Mouse (Mus musculus): ENCODE measurements around the gene Pbld1. TPM values are rescaled to one million over a fixed set of nuclear protein-coding genes. Genes with fewer than 3 reads are reported as not detected.

Gene Pbld1
- polyA plus RNA-seq, 1 experiment from 2014 or later, result 1.7 TPM

Other genes with a start within 250 kb of the Pbld1 start
- 29.2 and 32.1 TPM in 2 replicates for gene Tet1, start 151.2 kb upstream of the Pbld1 start, polyA plus RNA-seq (2015; fragmentation: Nextera tagmentation; extraction: Ambion mirVana)
- 14.0 and 15.0 TPM in 2 replicates for gene Slc25a16, start 139.5 kb upstream of the Pbld1 start, polyA plus RNA-seq (2015; fragmentation: Nextera tagmentation; extraction: Ambion mirVana)
- 16.4 and 18.6 TPM in 2 replicates for gene Dna2, start 113.1 kb upstream of the Pbld1 start, polyA plus RNA-seq (2015; fragmentation: Nextera tagmentation; extraction: Ambion mirVana)
- 45.2 and 47.3 TPM in 2 replicates for gene Rufy2, start 79.9 kb upstream of the Pbld1 start, polyA plus RNA-seq (2015; fragmentation: Nextera tagmentation; extraction: Ambion mirVana)
- 242 and 248 TPM in 2 replicates for gene Hnrnph3, start 35.9 kb upstream of the Pbld1 start, polyA plus RNA-seq (2015; fragmentation: Nextera tagmentation; extraction: Ambion mirVana)
- 0.83 and 1.2 TPM in 2 replicates for gene Pbld2, start 35.8 kb upstream of the Pbld1 start, polyA plus RNA-seq (2015; fragmentation: Nextera tagmentation; extraction: Ambion mirVana)
- 0.63 and 1.0 TPM in 2 replicates for gene Atoh7, start 39.5 kb downstream of the Pbld1 start, polyA plus RNA-seq (2015; fragmentation: Nextera tagmentation; extraction: Ambion mirVana)
- 0.16 TPM in 1 of 2 replicates, not detected in the other for gene Mypn, start 143.8 kb downstream of the Pbld1 start, polyA plus RNA-seq (2015; fragmentation: Nextera tagmentation; extraction: Ambion mirVana)
- gene Herc4, start 183.6 kb downstream of the Pbld1 start, polyA plus RNA-seq (2015; fragmentation: Nextera tagmentation; extraction: Ambion mirVana), result 33.6 and 38.1 TPM in 2 replicates